Mouse (Mus musculus) stomach, embryonic 15.5 days (tissue): ENCODE data around the gene Adamtsl1. TPM values are rescaled to one million over a fixed set of nuclear protein-coding genes. Genes with fewer than 3 reads are reported as not detected.
A peak's percentile ranks its signal among the peaks of the same experiment; 100 is the strongest.

Source experiments
- ATAC-seq: fragments of 200-750 bp; cut with Nextera tagmentation; 2 replicates; pipeline ENCODE4 v1.8.0; 2017; ENCODE audit warnings: low read depth, moderate number of reproducible peaks, moderate TSS enrichment; ENCODE audit not compliant: insufficient read depth, low FRiP score
- H3K27ac ChIP-seq: fragments of 300-500 bp; sonication (generic); 2 replicates; pipeline ENCODE4 v1.5.1; 2015; ENCODE audit warnings: mild to moderate bottlenecking, inconsistent platforms
- H3K27me3 ChIP-seq: fragments of 300-500 bp; sonication (generic); replicated peaks from 2 replicates; pipeline ENCODE4 v1.6.1; 2015; ENCODE audit warnings: inconsistent platforms
- H3K36me3 ChIP-seq: fragments of 300-500 bp; sonication (generic); 2 replicates; pipeline ENCODE4 v1.6.1; 2015; ENCODE audit warnings: inconsistent platforms
- H3K4me1 ChIP-seq: fragments of 300-500 bp; sonication (generic); 2 replicates; pipeline ENCODE4 v1.6.1; 2015; ENCODE audit warnings: inconsistent platforms
- H3K4me2 ChIP-seq: fragments of 300-500 bp; sonication (generic); 2 replicates; pipeline ENCODE4 v1.6.1; 2015; ENCODE audit warnings: mild to moderate bottlenecking, inconsistent platforms
- H3K4me3 ChIP-seq: fragments of 300-500 bp; sonication (generic); replicated peaks from 2 replicates; pipeline ENCODE4 v1.5.1; 2015; ENCODE audit warnings: inconsistent platforms
- H3K9ac ChIP-seq: fragments of 300-500 bp; sonication (generic); 2 replicates; pipeline ENCODE4 v1.6.1; 2015; ENCODE audit warnings: inconsistent platforms
- H3K9me3 ChIP-seq: fragments of 300-500 bp; sonication (generic); 2 replicates; pipeline ENCODE4 v1.6.1; 2016; ENCODE audit warnings: inconsistent platforms
- WGBS: fragments of 180-500 bp; shearing (Covaris S2); methylation state at CpG from one replicate; pipeline ENCODE4 v1.1.7; 2015; 5-methylcytosine and 5-hydroxymethylcytosine counted together
- polyA plus RNA-seq: library from polyadenylated mRNA; unstranded; fragments of >200 nt; fragmentation: Nextera tagmentation; extraction: Ambion mirVana; gene quantifications from 2 replicates; pipeline ENCODE4 v1.2.1, GENCODE M21; 2015

Gene Adamtsl1
- polyA plus RNA-seq, 1 experiment from 2014 or later = 17.8 TPM

- Histone ChIP-seq H3K4me1 (no peaks in the 10 kb centered on the region), H3K4me3 (no peak overlapping the region), H3K27me3 (no peaks in the 10 kb centered on the region), H3K27ac (no peak overlapping the region), H3K4me2 (no peak overlapping the region), H3K36me3 (no peaks in the 10 kb centered on the region), H3K9me3 (no peaks in the 10 kb centered on the region), H3K9ac (no peak overlapping the region)
- WGBS = 81% methylated on average over 2 of the region's 2 CpGs
- ATAC-seq = no peak
These were observed 563.4 kb downstream of the Adamtsl1 start for GRCm38 (mm10) chr4:86077355-86077754.

DNA sequence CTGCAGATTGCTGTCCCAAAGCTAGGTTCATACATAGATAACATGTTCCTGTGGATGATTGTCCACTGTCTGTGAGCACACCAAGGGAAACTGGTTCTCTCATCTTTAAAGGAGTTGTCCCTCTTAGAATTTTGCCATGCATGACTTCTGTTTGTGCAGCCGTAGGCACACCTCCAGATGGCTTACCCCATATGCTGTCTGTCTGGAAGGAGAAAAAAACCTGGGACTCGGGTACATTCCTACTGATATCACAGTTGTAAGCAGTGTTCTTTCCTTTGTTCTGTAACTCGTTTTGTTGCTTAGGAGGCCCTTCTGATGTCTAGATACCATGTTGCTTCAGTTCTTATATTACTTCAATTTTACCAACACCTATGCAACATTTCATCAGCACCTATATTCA, 563.9 kb downstream of the Adamtsl1 start:
- Histone ChIP-seq H3K4me3 (no peak overlapping the region), H3K36me3 (no peaks in the 10 kb centered on the region), H3K9me3 (no peaks in the 10 kb centered on the region), H3K27ac (no peak overlapping the region), H3K27me3 (no peaks in the 10 kb centered on the region), H3K4me1 (no peaks in the 10 kb centered on the region), H3K4me2 (no peak overlapping the region), H3K9ac (no peak overlapping the region)
- no peak for ATAC-seq
- WGBS = 74% methylated on average over 3 of the region's 3 CpGs

DNA sequence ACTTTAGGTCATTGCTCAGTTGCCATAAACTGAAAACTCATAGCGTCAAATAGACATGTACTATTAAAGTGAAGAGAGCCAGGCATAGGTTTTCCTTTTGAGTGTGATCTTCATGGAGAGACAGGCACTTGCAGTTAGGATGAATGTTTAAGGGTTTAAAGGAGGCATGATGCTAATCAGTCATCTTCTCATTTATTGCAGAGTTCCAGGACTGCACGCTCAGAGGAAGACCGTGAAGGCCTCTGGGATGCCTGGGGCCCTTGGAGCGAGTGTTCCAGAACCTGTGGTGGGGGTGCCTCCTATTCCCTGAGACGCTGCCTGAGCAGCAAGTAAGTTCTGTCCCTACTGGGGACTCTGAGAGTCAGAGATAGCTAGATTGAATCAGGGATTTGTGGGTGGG, 573.5 kb downstream of the Adamtsl1 start:
- ATAC-seq = no peak
- no peak overlapping the region for H3K9ac ChIP-seq
- H3K27me3 ChIP-seq = no peaks in the 10 kb centered on the region
- 78% methylated on average over 5 of the region's 5 CpGs for WGBS
- H3K4me2 ChIP-seq = no peak overlapping the region
- H3K9me3 ChIP-seq = no peaks in the 10 kb centered on the region
- H3K27ac ChIP-seq = no peak overlapping the region
- no peaks in the 10 kb centered on the region for H3K4me1 ChIP-seq
- H3K36me3 ChIP-seq = no peaks in the 10 kb centered on the region
- H3K4me3 ChIP-seq = no peak overlapping the region

DNA sequence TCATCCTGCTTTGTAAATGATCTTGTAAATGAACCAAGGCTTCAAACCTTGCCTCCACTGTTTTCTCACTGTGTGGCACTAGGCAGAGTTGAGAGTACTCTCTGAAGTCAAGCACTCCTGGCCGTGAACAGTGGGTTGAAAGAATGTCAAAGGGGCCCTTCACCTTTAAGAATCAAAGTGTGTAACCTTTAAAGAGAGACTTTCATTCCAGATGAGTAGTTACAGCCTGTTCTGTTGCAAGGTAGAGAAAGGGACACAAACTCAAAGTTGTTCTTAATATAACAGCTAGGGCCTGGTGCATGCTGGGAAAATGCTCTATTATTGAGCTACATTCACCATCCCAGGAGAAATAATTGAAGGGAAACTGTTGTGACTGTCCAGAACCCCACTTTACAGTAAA, 589.2 kb downstream of the Adamtsl1 start:
- Histone ChIP-seq H3K9ac (no peak overlapping the region), H3K36me3 (no peaks in the 10 kb centered on the region), H3K4me3 (no peak overlapping the region), H3K4me2 (no peak overlapping the region), H3K27ac (no peak overlapping the region), H3K9me3 (no peaks in the 10 kb centered on the region), H3K4me1 (no peaks in the 10 kb centered on the region), H3K27me3 (no peaks in the 10 kb centered on the region)
- no peak for ATAC-seq
- WGBS = 74% methylated on average over 1 of the region's 1 CpGs

GRCm38 (mm10) chr4:86108325-86108724, 594.4 kb downstream of the Adamtsl1 start:
- ATAC-seq = no peak
- Histone ChIP-seq H3K36me3 (no peaks in the 10 kb centered on the region), H3K4me1 (no peaks in the 10 kb centered on the region), H3K27me3 (no peaks in the 10 kb centered on the region), H3K9ac (no peak overlapping the region), H3K27ac (no peak overlapping the region), H3K4me3 (no peak overlapping the region), H3K9me3 (no peaks in the 10 kb centered on the region), H3K4me2 (no peak overlapping the region)
- WGBS = 90% methylated on average over 4 of the region's 4 CpGs

- Histone ChIP-seq H3K4me3 (no peak overlapping the region), H3K27ac (no peak overlapping the region), H3K9me3 (no peaks in the 10 kb centered on the region), H3K4me1 (no peaks in the 10 kb centered on the region), H3K4me2 (no peak overlapping the region), H3K36me3 (no peaks in the 10 kb centered on the region), H3K27me3 (no peaks in the 10 kb centered on the region), H3K9ac (no peak overlapping the region)
- ATAC-seq = no peak
- 48% methylated on average over 2 of the region's 2 CpGs for WGBS
These were observed 605.1 kb downstream of the Adamtsl1 start for GRCm38 (mm10) chr4:86119067-86119466.

DNA sequence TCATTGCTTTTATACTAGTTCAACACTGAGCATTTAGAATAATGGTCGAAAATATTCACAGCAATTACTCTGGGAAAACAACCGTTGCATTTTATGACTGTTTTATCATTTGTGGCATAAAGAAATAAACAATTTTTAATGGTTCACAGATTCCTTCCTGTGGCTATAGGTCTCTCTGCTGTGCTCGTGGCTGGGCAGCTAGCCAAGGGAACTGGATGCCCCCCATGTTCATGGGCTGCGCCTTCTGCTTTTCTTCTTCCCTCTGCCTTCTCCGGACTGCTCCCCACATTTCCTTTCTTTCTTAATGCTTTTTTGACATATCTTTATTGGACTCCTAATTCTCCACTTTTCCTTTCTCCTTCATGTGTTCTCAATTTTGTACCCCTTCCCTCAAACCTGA, 608.5 kb downstream of the Adamtsl1 start:
- 27% methylated on average over 5 of the region's 5 CpGs for WGBS
- Histone ChIP-seq H3K4me2 (no peak overlapping the region), H3K9me3 (no peaks in the 10 kb centered on the region), H3K4me3 (no peak overlapping the region), H3K36me3 (no peaks in the 10 kb centered on the region), H3K4me1 (peaks cover 4% of the 10 kb centered on the region; the same call in 1 of the 2 replicates), H3K27ac (no peak overlapping the region), H3K27me3 (no peaks in the 10 kb centered on the region), H3K9ac (no peak overlapping the region)
- ATAC-seq = no peak

GRCm38 (mm10) chr4:86124374-86124773, 610.4 kb downstream of the Adamtsl1 start:
- Histone ChIP-seq H3K27me3 (no peaks in the 10 kb centered on the region), H3K9me3 (no peaks in the 10 kb centered on the region), H3K4me3 (no peak overlapping the region), H3K9ac (no peak overlapping the region), H3K27ac (0 out of 2 replicates have a peak overlapping the region, but pooled peaks have one; percentile 27), H3K36me3 (no peaks in the 10 kb centered on the region), H3K4me2 (no peak overlapping the region), H3K4me1 (peaks cover 4% of the 10 kb centered on the region; the same call in 1 of the 2 replicates)
- 36% methylated on average over 3 of the region's 3 CpGs for WGBS
- ATAC-seq = no peak

DNA sequence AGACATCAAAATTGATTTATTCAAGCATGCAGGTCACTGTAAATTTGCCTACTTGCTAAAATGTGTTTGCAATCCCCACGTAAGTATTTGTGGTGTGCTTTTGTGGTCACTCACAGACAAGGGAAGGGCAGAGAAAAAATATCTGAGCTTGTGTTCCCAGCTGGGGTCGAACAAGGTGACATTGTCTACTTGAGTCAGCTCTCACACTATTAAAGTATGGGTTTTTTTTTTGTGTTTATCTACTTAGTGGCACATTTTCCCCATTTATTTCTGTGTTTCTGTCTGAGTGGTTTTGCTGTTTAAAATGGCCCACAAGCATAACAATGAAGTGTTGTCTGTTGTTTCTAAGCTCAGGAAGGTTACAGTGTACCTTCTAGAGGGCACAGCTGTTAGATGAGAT, 612.7 kb downstream of the Adamtsl1 start:
- Histone ChIP-seq H3K4me3 (no peak overlapping the region), H3K27ac (no peak overlapping the region), H3K4me2 (no peak overlapping the region), H3K9ac (no peak overlapping the region), H3K9me3 (no peaks in the 10 kb centered on the region), H3K36me3 (no peaks in the 10 kb centered on the region), H3K27me3 (no peaks in the 10 kb centered on the region), H3K4me1 (peaks cover 4% of the 10 kb centered on the region; the same call in 1 of the 2 replicates)
- WGBS = 43% methylated on average over 2 of the region's 2 CpGs
- ATAC-seq = peak; percentile 47; the same call in 1 of the 2 replicates

- H3K27ac ChIP-seq = no peak overlapping the region
- H3K27me3 ChIP-seq = no peaks in the 10 kb centered on the region
- H3K9ac ChIP-seq = no peak overlapping the region
- WGBS = 69% methylated on average over 4 of the region's 4 CpGs
- H3K9me3 ChIP-seq = no peaks in the 10 kb centered on the region
- no peaks in the 10 kb centered on the region for H3K4me1 ChIP-seq
- no peak for ATAC-seq
- no peak overlapping the region for H3K4me2 ChIP-seq
- no peaks in the 10 kb centered on the region for H3K36me3 ChIP-seq
- no peak overlapping the region for H3K4me3 ChIP-seq
These were observed 644.6 kb downstream of the Adamtsl1 start for GRCm38 (mm10) chr4:86158551-86158950.

DNA sequence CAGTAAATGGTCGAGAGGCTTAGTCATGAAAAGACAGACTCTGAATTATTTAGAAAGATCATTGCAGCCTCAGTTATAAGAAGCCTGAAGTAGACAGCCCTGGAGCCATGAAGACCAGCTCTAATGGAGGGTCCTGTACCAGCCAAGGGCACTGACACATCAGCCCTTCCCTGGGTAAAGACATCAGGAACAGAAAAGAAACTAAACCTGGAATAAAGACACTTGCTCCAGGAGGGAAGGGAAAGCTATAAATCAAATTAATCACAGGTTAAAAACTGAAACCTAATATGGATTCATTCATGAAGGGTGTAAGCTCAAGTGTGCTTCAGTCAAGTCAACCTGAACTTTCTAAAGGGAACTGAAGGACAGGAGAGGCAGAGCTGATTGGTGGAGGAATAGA, 645.4 kb downstream of the Adamtsl1 start:
- no peak overlapping the region for H3K9ac ChIP-seq
- no peaks in the 10 kb centered on the region for H3K9me3 ChIP-seq
- no peaks in the 10 kb centered on the region for H3K27me3 ChIP-seq
- 44% methylated on average over 1 of the region's 1 CpGs for WGBS
- H3K36me3 ChIP-seq = no peaks in the 10 kb centered on the region
- no peak overlapping the region for H3K4me3 ChIP-seq
- no peak for ATAC-seq
- H3K4me1 ChIP-seq = no peaks in the 10 kb centered on the region
- H3K4me2 ChIP-seq = no peak overlapping the region
- H3K27ac ChIP-seq = no peak overlapping the region

DNA sequence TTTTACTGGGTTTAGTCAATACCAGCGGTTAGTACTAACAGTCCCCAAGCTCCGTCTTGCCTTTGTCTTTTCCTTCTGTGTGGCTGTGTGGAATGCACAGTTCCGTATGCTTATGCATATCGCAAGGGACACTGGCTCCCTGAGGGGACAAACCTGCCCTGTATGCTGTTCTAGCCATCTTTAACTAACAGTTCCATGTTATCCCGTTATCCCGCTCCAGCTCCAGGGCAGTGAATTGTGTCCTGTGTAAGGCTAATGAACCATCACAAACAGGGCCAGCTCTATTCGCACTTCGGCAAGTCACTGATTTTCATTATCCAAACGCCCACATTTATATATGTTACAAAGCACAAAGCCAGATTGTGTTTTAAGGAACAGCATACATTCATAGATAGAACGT, 656.8 kb downstream of the Adamtsl1 start:
- WGBS = 91% methylated on average over 10 of the region's 10 CpGs
- no peak overlapping the region for H3K27ac ChIP-seq
- H3K9ac ChIP-seq = no peak overlapping the region
- no peaks in the 10 kb centered on the region for H3K9me3 ChIP-seq
- no peaks in the 10 kb centered on the region for H3K36me3 ChIP-seq
- H3K27me3 ChIP-seq = no peaks in the 10 kb centered on the region
- H3K4me3 ChIP-seq = no peak overlapping the region
- ATAC-seq = no peak
- H3K4me2 ChIP-seq = no peak overlapping the region
- H3K4me1 ChIP-seq = no peaks in the 10 kb centered on the region

GRCm38 (mm10) chr4:86171461-86171860, 657.5 kb downstream of the Adamtsl1 start:
- Histone ChIP-seq H3K9ac (no peak overlapping the region), H3K27me3 (no peaks in the 10 kb centered on the region), H3K4me1 (no peaks in the 10 kb centered on the region), H3K36me3 (no peaks in the 10 kb centered on the region), H3K27ac (no peak overlapping the region), H3K4me2 (no peak overlapping the region), H3K4me3 (no peak overlapping the region), H3K9me3 (no peaks in the 10 kb centered on the region)
- no peak for ATAC-seq
- WGBS = 62% methylated on average over 5 of the region's 5 CpGs
